Mouse (Mus musculus): ENCODE data around the gene Exosc7.

Gene Exosc7

DNA sequence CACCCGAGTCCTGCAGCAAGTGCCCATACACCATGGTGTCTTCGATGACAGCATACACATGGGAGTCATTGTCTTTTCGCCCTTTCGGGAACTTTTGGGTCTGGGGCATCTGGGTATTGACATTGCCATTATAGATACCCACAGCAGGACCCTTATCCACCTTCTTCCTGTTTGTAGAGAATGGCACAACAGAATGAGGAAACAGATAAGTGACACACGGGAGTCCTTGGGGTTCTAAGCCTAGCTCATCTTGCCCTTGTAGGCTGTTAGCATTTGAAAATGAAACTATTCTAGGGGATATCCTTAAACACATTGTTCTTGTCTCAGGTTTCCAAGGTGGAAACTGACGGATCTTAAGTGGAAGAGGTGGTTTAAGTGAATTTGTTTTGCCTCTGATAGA, 60.7 kb downstream of the Exosc7 start:
- in situ Hi-C loops (cut with MboI; ENCODE audit: low pct_unique_long_range_greater_than_20kb in 1 of 2, low sequenced_read_pairs in 2 of 2, unreplicated experiment in 1 of 2), result loop anchor here in 1 of 2 experiments (25.0 kb wide), 1 partner anchor 339 kb away; no protein-coding TSS in a partner anchor

DNA sequence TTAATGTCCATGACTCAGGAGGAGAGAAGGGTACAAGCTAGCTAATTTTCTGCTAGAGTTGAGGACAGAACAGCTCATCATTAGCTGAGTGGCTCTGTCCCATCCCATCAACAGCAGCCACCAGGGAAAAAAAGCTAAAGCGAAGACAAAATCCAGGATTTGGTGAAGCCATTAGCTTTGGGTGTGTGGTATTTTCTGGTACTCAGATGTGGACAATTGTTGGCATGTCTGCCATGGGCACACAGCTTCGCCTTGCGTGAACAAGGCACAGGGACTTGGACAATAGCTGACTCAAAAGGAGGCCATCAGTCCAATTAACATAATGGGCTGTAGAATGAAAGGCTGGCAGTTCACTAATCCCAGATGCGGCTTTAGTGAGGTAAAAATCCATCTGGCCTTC, 61.3 kb downstream of the Exosc7 start:
- in situ Hi-C loops (cut with MboI; ENCODE audit: low pct_unique_long_range_greater_than_20kb in 1 of 2, low sequenced_read_pairs in 2 of 2, unreplicated experiment in 1 of 2), result loop anchor here in 1 of 2 experiments (25.0 kb wide), 1 partner anchor 338 kb away; no protein-coding TSS in a partner anchor

DNA sequence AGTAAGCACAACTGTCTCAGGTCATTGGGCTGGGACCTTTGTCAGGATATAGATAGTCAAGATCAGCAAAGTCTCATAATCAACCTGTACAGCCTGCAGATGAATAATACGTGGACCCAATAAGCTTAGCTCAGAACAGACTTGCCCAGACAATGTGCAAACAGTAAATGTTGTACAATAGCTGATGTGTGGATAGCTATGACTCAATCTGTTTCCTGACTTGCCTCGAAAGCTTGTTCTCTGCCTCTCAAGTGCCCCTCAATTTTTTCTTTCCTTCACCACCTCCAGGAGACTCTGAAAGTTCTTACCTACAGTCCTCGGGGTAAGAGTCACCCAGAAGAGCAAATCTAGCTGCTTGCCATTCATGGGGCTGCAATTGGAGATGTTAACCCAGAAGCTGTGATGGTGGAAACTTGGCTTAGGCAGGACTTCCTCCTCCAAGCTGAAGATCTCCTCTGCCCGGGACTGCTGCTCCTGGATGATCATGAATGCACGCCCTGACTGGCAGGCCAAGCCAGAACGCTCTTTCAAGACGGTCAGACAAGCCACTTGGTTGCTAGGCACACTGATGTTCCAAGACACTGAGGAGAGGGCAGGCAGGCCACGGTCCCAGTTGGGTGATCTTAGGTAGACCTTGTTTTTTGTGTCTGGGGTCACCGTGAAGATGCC, 64.5 kb downstream of the Exosc7 start:
- in situ Hi-C loops (cut with MboI; ENCODE audit: low pct_unique_long_range_greater_than_20kb in 1 of 2, low sequenced_read_pairs in 2 of 2, unreplicated experiment in 1 of 2), result no loop called here

DNA sequence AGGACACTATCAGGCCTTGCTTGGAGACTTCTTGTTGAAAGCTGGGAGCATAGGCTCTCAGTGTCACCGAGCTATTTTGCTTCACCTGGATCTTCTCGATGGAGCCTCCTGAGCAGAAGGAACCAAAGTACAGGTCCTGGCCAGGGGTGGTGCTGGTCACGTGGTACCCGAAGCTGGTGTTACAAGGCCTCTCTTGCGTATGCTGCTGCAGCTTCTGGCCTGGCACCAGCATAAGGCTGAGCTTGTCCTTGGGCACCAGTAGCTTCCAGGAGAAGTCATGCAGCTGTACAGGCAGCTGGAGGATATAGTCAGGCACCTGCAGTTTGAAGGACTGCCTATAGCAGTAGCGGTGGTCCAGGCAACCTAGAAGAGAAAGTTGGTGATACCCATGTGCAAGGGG, 67.0 kb downstream of the Exosc7 start:
- in situ Hi-C loops (cut with MboI; ENCODE audit: low pct_unique_long_range_greater_than_20kb in 1 of 2, low sequenced_read_pairs in 2 of 2, unreplicated experiment in 1 of 2), result no loop called here

GRCm38 (mm10) chr9:123183226-123183625, 70.2 kb downstream of the Exosc7 start:
- in situ Hi-C loops (cut with MboI; ENCODE audit: low pct_unique_long_range_greater_than_20kb in 1 of 2, low sequenced_read_pairs in 2 of 2, unreplicated experiment in 1 of 2), result no loop called here

GRCm38 (mm10) chr9:123185546-123185945, 72.5 kb downstream of the Exosc7 start:
- in situ Hi-C loops (cut with MboI; ENCODE audit: low pct_unique_long_range_greater_than_20kb in 1 of 2, low sequenced_read_pairs in 2 of 2, unreplicated experiment in 1 of 2), result no loop called here
